Mouse (Mus musculus) ES-E14 (cell line): Measurements from ENCODE around the gene Cd34.

Source experiments
- HCFC1 ChIP-seq: IDR thresholded peaks from 2 replicates; pipeline ENCODE4 v1.6.1; 2012; ENCODE audit warnings: low read length, inconsistent platforms, borderline replicate concordance; ENCODE audit not compliant: insufficient read depth
- ZNF384 ChIP-seq: IDR thresholded peaks from 2 replicates; pipeline ENCODE4 v1.6.1; 2012; ENCODE audit warnings: low read depth, low read length, inconsistent platforms

DNA sequence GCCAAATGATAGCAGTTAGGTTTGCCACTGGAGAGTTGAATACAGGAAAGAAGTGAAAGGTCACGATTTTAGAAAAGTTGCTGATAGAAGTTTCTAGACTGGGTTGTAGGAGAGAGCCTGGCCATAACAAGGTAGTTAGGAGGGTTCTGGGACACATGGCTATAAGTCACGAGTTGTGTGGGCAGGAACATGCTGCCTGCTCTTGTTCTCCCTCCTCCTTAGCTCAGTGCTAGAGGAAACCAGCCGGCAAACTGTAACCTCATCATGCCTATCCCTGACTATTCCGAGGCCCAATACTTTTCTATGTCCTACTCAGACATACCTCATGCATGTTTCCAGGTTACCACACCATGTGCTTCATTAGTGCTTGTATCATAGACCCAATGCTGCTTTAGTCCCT is 64.7 kb downstream of the Cd34 start:
- no peak for TF ChIP-seq HCFC1
- TF ChIP-seq ZNF384 = no peak
